Mouse (Mus musculus) large intestine, adult 2 months (tissue): ENCODE measurements at regions not wholly inside any gene's neighbourhood (a gene's known extent, or its start where the extent isn't known, plus 50 kb on each side); places are given as distances from the start of the nearest gene placed in this dataset.
"Not testable (repeated sequence)": the region's sequence is repeated elsewhere in the genome, so short reads cannot be mapped to it uniquely, and the experiment has no call there.

Experiments used
- DNase-seq: peaks from one replicate; pipeline ENCODE4 v3.0.0-alpha.2; 2012; ENCODE audit warnings: low read depth, low spot score
- WGBS: fragments of 180-500 bp; shearing (Covaris S2); methylation state at CpG from one replicate; pipeline ENCODE4 v1.1.7; 2018; 5-methylcytosine and 5-hydroxymethylcytosine counted together

DNA sequence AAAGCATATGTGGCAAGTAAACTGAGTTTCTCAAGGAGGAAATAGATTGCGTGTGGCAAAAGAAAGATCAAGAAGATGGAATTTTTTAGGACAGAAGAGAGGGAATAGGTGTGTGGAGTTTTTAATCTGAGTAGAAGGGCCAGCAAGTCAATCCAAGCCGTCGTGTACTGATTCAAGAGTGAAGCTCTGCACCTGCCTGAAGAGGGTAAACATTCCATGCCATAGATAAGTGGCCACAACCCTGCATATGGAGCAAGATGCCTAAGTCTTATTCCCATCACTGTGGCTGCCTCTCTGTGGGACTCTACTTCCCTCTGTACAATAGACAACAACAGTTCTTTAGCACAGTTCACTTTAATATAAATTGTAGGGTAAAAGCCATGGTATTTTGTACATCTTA is 443.4 kb downstream of the Tns1 start:
- 65% methylated on average over 3 of the region's 3 CpGs for WGBS
- DNase-seq, result no peak

DNA sequence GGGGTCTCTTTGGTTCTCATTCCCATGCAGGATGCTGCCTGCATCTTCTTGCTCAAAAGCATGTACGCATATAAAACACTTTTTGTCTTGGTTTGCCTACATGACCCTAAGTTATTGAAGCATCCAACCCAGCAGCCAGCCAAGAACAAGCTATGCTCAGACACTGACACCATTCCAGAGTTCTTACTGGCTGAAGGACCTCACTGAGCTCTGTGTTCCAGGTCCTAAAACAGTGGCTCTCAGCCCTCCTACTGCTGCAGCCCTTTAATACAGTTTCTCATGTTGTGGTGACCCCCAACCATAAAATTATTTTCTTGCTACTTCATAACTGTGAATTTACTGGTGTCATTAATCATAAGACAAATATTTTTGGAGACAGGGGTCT is 450.4 kb downstream of the Tns1 start:
- no peak for DNase-seq
- WGBS, result 98% methylated on average over 1 of the region's 1 CpGs

DNA sequence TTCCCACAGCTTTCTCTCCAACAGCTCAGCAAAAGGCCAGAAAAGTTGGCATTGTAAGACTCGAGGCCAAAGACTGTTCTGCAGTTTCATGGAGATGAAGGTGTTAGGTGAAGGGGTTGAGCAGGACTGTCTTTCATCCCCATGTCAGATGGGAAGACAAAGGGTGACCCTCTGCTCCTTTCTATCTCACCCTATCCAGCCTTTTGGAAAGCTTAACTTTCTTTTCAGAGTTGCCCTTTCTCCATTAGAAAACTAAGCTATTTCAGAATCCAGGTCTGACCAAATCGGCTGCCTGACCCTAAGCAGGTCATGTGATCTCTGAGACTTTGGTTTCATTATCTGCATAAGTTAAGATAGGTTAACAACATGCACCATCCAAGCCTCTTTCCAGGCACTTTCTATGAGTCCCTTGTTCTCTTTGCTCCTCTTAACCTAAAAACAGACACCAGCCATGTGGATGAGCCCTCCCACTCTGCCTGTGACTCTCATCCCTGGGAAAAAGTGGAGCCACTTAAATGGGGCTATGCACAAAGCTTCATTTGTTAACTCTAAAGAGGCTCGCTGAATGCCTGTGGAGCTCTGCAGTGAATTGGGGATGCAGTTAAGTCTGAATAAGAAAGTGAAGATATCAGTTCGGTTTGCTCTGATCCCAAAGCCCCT is 450.9 kb downstream of the Tns1 start:
- 63% methylated on average over 4 of the region's 4 CpGs for WGBS
- no peak for DNase-seq

DNA sequence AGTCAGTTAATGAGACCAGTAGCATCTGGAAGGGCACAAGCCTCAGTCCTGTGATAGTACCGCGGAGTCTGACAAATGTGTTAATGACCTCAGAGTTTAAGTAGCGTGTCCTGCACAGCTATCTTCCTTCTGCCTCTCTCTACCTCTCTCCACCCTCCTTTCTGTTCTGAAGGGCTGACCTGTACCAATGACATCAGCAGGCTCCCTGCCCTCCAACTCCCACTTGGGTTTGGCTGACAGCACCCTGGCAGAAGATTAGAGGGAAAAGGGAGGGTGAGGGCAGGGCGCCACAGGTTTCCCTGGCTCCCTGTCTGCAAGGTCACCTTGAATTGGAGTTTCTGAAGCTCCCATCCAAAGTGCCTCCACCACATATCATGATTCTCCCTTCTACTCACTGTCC is 452.0 kb downstream of the Tns1 start:
- DNase-seq, result no peak
- 79% methylated on average over 4 of the region's 4 CpGs for WGBS

DNA sequence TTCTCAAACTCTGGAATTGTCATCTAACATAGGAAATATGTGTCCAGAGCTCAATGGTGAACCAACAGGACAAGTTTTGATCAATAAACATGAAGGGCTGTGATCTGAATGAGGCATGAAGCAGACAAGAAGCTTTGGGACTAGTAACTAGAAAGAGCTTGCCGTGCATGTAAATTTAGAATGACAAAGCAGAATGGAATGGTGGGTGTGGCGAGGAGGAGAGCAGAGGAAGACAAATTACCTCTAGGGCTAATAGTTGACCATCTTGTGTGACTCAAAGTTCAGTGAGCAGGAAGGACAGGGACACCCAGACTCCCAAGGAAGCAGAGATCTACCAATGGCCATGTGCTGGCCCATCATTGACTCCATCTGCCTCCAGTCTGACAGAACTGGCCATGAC is 455.6 kb downstream of the Tns1 start:
- no peak for DNase-seq
- WGBS, result 61% methylated on average over 2 of the region's 2 CpGs

DNA sequence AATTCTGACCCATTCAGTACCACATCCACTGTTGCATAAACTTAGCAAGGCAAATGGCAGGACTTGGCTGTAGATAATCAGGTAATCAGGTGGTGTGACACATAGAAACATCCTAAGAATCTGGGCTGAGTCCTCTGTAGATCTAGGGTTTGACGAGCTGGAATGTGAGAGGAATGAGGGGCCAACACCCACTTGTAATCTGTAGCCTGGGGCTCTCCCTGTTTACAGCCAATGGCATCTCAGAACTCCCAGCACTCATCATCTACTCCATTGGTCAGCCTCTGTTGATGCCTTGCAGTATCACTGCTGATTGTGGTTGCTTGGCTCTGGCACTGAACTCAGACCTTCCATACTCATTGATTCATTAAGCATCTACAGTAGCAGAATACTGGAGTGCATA is 460.7 kb downstream of the Tns1 start:
- 38% methylated on average over 1 of the region's 1 CpGs for WGBS

DNA sequence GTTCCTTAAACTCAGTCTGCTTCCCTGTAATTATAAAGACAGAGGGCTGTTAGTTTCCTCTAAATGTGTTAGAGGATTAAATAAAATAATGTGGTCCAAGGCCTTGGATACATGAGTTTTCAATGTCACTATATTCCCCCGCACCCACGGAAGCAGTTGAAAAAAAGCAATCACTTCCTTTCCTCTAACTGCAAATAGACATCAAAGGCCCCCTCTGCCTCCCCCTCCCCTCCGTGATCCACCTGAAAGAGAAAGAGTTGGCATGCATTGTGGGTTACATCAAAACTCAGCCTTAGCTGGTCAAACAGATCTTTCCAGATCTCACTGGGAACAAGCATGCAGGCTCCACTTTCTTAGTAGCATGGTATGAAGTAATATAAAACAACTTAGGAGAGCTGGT is 479.2 kb downstream of the Tns1 start:
- WGBS, result 81% methylated on average over 3 of the region's 3 CpGs
- no peak for DNase-seq

More for the DNA sequence above, 460.7 kb downstream of the Tns1 start:
- no peak for DNase-seq

DNA sequence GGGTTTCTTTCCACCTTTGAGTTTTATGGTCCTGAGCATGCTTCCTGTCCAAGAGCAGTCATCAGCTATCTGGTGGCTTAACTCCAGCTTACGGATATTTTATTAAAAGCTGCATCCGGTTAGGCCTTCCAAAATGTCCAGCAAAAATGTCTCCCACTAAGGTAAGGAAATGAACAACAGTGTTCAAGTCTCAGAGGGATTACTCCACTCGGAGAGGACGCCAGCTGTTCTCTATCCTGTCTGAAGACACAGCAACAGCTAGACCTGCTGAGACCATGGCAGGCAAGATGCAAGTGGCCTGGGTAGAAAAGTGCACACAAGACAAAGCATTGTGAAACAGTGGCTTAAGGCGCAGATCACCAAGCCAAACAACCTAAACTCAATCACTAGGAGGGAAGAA is 479.9 kb downstream of the Tns1 start:
- WGBS, result 58% methylated on average over 5 of the region's 5 CpGs

DNA sequence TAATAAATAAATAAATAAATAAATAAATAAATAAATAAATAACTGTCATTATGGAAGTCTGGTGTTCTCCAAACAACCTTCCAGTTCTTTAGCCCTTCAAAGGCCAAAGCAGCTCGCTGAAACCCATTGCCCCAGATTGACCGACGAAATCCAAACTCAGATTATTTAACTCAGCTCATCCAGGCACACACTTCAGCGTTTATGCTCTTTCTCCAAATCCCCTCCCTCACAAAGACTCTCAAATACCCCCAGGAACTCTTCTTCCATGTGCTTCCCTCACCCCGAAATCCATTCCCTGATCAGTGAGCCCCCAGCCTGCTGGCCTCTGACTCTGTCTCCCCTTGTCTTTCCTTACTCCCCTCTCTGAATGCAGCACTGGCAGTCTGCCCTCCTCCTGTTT is 480.8 kb downstream of the Tns1 start:
- WGBS, result 91% methylated on average over 5 of the region's 5 CpGs
- DNase-seq, result no peak

More for the DNA sequence above, 479.9 kb downstream of the Tns1 start:
- DNase-seq, result no peak

DNA sequence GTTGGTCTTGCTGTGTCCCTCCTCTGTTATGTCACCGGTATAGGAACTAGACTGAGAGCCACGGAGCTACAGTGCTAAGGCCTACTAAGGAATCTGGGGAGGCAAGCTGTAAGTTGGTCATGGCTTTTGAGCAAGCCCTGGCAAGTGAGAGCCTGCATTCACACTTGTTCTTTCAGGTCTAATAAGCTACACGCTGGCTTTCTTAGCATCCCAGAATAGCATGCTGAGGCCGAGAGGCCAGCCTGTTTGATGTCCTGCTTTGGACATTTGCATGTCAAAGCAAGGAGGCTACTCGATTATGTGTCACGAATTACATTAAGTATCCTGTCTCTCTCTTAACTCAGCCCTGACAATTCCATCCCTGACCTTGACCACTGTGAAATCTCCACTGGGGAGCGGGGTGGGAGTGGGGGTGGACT is 481.5 kb downstream of the Tns1 start:
- no peak for DNase-seq
- WGBS, result 84% methylated on average over 7 of the region's 7 CpGs

DNA sequence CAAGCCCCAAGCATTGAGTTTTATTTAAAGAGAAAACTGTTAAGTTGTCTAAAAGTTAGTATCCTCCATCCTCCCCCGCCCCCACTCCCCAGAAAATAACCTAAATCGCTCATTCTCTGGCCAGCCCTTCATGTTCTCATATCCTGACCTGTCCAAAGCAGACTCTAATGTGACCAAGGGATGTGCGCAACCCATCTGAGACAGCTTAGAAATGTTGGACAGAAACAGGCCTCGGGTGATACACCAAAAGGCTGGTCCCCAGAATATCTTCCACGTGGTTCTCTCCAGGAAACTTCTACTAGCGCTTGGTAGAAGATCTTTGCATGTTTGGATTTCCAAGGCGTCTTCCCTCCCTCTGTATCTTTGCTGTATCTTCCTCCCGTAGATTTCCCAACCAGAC is 482.8 kb downstream of the Tns1 start:
- no peak for DNase-seq
- WGBS, result 88% methylated on average over 8 of the region's 8 CpGs

DNA sequence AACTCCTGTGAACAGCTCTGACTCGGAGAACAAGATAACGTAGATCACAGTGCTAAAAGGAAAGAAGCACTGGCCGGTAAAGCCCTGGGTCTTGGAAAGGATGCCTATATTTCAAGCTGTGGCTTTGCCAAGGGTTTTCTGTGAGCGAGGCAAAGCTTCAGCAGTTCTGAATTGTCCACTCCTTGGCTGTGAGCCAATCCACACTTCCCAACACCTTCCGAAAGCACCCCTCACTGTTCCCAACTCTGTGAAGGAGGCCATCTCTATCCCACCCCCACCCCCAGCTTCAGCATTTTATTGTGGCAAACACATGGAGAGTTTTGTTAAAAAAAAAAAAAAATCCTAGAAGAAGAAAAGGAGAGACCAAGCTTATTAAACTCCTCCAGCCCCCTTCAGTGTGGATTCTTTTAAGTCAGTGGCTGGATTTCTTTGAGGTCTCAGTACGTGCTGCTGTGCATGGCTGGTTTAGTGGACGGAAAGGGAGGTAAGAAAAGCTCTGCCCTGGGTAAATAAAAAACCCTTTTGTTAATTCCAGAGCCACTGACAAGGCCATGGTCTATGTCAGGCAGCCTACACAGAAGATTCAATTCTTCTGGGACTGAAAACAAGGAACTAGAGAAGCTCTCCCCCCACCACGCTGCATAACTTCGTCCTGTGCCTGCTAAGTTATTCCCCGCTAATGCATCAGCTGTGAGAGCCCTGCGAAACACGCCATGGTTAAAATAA is 483.4 kb downstream of the Tns1 start:
- DNase-seq, result no peak
- WGBS, result 76% methylated on average over 12 of the region's 12 CpGs

DNA sequence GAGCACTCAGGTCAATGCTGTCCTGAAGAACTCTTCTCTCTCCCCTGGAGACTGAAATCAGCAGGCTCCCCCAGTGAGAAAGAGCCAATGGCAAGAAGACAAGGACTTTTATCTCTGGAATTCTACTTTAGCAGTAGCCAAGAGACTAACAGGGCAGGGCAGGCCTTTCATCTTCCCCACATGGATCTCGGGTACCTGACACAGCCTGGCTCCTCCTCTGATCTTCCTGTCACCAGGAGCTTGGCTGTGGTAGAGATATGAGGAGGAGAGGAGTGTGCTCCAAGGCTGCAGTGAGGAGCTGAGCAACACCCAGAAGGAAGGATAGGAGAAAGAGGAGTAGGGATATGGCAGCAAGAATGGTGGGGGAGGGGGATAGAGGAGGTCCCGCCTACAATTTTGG is 488.5 kb downstream of the Tns1 start:
- 81% methylated on average over 2 of the region's 2 CpGs for WGBS
- DNase-seq, result no peak

DNA sequence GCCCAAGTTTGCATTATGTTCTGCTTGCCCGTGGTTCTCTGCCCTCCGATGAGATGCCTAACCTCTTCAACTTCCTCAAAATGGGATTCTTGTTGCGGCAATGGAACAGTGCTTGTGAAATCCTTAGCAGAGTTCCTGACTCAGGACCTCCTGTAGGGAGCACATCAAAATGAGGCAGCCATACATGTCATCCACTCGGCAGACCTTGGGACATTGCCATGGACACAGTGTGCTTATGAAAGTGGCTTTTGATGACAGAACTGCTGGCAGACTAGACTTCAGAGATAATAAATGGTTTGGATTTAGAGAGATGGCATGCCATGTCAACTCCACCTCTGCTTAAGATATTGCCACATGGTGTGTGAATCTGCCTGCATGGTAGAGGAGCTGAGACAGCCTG is 489.4 kb downstream of the Tns1 start:
- 83% methylated on average over 4 of the region's 4 CpGs for WGBS
- DNase-seq, result no peak

DNA sequence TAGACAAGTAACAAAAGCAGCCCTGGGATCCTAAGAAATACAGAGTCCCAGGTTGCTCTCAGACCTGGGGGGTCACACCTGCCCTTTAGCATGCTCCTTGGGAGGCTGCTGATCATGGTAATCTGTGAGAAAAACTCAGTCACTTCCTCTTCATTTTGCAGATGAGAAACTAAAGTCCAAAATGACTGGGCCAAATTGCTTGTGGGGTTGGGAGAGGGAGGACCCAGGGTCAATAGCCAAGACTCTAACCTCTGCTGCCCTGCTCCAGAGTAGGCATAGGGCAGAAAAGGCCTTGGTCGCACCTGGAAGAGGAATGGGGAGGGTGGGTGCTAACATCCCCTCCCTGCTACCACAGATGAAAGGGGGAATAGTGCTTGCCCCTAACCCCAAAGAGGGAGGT is 491.2 kb downstream of the Tns1 start:
- WGBS, result 86% methylated on average over 1 of the region's 1 CpGs
- DNase-seq, result no peak

DNA sequence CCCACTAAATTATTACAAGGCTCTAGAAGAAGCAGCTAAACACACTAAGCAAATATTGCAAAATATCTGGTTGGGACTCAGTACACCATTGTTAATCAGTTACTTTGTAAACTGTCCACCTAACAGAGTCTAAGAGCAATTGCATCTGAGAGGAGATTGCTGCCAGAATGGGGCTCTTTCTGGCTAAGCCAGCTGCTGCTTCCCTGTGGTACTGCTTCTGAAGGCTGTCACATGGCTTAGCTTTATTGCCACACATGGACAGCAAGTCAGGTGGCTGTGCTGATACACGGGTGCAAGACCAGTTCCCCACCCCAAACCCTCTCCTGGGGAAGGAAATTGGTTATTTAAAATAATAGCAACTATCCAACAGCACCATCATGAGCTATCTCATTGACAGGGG is 493.9 kb downstream of the Tns1 start:
- no peak for DNase-seq
- 20% methylated on average over 1 of the region's 1 CpGs for WGBS

DNA sequence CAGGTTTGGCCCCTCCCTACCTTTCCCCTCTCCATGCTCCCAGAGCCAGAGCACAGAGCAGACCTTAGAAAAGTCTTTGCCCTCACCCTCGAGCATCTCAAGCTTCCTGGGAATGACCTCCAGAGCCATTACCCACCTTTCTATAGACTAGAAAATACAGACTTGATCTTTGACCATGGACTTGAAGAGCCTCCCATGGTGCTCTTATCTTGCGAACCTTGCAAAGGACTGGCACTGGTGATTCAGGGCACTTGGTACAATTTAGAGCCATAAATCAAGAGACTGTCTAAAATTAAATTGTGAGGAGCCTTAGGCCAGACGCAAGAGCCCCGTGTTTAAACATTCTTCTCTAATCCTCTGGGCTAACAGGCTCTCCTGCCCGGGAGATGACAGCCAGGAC is 498.9 kb downstream of the Tns1 start:
- DNase-seq, result no peak
- 35% methylated on average over 5 of the region's 5 CpGs for WGBS

DNA sequence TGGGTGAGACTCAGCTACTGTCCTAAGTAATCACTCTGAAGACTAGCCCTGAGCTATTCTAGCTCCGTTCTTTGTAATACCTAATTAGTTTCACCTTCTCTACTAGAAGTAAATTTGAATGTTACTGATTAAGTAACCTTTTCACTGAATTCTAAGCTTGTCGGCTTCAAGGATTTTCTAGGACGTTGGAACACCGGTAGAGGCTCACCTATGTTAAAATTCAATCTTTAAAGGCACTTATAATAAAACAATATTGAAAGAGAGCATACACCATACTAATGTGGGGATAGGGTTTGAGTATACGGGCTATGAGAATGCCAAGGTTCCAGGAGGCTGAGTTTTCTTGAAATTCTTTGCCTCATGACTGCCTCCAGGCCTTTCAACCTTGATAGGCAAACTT is 503.1 kb downstream of the Tns1 start:
- DNase-seq, result not testable (repeated sequence)
- WGBS, result 94% methylated on average over 5 of the region's 5 CpGs

DNA sequence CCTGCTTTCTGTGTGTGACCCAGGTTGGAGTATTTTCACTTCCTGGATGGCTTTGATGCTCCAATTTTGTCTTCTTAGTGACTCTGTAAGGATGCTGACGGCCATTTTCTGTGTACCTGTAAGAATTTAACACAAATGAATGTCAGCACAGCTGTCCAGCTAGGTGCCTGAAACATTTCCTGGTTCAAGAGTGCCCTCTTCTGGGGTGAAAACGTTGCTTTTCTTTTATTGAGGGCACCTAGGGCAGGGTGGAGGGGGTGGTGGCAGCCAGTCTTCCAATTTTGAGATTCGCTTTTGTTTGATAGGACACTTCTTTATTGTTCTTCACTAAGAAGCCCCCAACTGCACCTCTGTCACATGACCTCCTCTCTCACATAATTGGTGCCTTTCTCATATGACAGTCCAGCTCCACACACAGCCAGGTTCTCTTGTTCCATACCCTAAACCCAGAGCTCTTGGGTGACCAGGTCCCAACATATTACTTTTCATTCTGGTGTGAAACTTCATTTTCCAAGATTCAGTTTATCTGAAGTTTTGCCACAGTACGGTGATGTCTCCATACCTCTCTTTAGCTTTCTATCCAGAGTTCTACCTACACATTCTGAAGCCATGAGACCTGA is 505.6 kb downstream of the Tns1 start:
- 45% methylated on average over 4 of the region's 4 CpGs for WGBS
- DNase-seq, result no peak

DNA sequence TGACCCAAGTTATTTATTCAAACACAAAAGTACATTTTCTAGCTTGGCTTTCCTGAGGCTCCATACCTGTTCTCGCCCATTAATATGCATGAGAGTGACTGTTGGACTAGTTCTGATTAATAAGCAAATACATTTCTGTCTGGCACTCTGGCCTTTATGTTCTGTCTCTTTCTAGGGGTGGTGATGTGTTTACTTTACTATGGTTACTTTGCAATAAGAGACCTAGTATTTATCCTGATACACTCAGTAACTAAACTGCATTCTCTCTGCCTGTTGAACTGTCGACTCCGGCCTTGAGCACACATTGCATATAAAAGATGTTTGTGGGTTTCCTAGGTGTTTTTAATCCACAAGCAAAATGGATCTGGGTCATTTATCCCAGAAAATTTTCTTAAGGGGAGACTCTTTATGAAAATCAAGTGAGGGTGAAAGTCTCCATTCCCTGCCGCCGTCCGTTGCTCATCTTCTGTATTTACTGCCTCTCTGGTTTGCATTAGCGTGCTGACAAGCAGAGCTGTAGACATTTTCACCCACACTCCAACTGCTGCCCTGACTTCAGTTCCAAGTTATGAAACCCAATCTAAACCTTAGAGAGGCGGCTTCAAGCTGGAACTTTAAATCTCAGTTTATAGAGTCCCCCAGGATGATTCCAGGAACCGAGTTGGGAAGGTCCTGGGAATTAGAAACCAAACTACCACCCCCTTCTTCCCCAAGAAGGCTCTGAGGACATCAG is 530.4 kb downstream of the Tns1 start:
- no peak for DNase-seq
- WGBS, result 63% methylated on average over 9 of the region's 9 CpGs
